Mouse (Mus musculus) cerebellum, adult 8-10 months (tissue): ENCODE data around the gene Nol4l.

Source experiments
- DNase-seq: peaks from one replicate; pipeline ENCODE4 v3.0.0; 2022

Nol4l gene

GRCm38 (mm10) chr2:153529931-153530766, at the start of gene Nol4l:
TSS of gene Nol4l (minus strand) at chr2:153529971.
- peak; percentile 55 for DNase-seq

GRCm38 (mm10) chr2:153577122-153577521, 47.4 kb upstream of the Nol4l start:
- no peak for DNase-seq

GRCm38 (mm10) chr2:153576150-153576549, 46.4 kb upstream of the Nol4l start:
- DNase-seq = no peak

- DNase-seq = no peak
These were observed 45.8 kb upstream of the Nol4l start for GRCm38 (mm10) chr2:153575554-153575953.

DNA sequence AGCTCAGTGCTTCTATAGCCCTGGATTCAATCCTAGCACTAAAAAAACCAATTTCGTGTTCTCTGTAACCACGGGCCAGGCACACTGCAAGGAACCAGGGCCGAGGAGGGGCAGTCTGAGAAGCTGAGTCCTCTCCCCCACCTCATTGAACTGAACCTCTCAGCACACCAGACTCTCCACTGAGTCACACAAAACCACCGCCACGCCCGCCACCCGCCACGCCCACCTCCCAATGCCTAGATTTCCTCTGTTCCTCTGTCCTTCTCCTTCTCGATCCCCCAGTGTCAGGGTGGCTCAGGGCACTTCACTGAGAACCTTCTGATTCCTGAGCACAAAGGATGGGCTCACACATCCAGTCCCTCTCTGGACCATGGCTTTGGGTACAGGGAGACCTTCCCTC, 43.3 kb upstream of the Nol4l start:
- no peak for DNase-seq

DNA sequence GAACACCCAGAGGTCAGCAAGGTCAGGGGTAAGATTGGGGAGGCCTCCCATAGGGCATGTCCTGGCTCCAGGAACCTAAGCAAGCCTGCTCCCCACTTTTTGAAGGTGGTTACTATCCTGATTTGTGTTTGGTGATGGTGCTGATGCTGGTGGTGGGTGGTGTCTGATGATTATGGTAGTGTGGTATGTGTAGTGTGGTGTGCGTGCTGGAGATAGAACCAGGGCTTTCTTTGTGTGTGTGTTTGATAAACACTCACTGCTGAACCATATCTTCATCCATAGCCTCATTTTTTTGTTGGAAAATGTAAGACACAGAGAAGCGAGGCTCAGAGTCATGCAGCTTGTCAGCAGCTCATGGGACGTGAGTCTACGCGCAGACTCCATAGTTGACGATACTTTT, 38.8 kb upstream of the Nol4l start:
- no peak for DNase-seq

- DNase-seq = no peak
These were observed 38.2 kb upstream of the Nol4l start for GRCm38 (mm10) chr2:153568013-153568412.

- DNase-seq = no peak
These were observed 34.6 kb upstream of the Nol4l start for GRCm38 (mm10) chr2:153564343-153564742.

DNA sequence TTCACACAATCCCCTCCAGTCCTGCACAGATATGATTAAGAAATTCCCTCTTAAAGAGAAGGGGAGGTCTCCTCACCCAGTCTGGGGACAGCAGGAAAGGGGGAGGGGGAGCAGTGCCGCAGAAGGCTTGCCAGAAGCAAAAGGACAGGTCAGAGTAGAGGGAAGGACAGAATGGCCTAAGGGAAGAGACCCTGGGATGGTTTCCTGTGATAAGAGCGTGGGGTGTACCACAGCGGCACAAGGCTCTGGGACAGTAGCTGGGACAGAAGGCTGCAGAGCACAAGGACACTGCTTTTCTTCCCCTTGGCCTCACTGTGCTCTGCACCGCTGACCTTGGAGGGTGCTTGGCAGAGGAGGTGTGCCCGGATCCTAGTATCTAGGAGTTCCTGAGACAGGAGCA, 31.8 kb upstream of the Nol4l start:
- no peak for DNase-seq

- DNase-seq = no peak
These were observed 31.1 kb upstream of the Nol4l start for GRCm38 (mm10) chr2:153560664-153561541.

GRCm38 (mm10) chr2:153559613-153560152, 29.9 kb upstream of the Nol4l start:
- no peak for DNase-seq

GRCm38 (mm10) chr2:153558464-153558863, 28.7 kb upstream of the Nol4l start:
- DNase-seq = no peak

- DNase-seq = no peak
These were observed 27.5 kb upstream of the Nol4l start for GRCm38 (mm10) chr2:153557259-153557658.

DNA sequence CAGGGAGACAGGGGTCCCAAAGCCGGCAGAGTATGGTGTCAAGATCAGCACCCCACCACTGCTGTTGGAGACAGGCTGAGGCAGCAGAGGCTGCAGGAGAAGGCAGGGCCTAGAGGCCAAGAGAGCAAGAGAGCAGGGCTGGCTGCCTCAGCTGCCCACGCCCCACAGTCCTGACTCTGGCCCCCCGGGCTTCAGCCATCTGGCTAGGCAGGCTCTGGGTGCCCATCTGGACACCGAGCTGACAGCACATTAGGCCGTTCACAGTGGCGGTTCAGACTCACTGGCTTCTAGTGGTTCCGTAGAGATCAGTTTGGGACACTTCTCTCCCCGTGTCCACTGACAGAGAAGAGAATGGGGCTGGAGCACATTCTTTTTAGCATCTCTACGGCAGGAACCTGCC, 26.4 kb upstream of the Nol4l start:
- no peak for DNase-seq

DNA sequence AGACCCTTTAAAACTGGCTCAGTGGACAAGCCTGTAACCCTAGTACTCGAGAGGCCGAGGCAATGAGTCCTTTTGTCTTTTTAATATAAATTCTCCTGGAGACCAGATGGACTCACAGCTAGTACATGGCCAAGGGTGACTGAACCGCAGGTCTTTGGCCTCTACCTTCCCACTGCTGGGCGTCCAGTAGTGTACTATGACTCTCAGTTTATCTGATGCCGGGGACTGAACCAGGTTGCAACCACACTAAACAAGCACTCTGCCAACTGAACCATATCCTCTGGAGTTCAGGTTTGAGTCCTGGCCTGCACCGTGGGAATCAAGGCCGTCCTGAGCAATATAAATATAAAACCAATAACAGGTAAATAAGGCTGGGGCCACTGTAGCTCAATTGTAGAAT, 24.8 kb upstream of the Nol4l start:
- no peak for DNase-seq

DNA sequence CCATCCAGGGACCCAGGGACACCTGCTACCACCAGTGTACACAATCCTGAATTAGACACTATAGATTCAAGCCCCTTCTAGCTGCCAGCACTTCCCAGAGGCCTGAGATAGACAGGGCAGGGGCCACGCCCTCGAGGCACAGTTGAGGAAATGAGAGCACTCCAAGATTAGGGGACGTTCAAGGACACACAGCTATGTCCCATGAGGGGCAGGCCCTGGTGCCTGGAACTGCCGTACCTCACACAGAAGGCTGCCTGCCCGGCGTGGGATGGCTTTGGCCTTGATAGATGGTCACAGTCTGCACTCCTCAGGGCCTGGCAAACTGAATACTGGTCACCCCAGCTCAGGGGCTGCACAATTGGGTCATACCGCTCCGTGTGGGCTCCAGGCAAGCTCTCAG, 19.7 kb upstream of the Nol4l start:
- no peak for DNase-seq

DNA sequence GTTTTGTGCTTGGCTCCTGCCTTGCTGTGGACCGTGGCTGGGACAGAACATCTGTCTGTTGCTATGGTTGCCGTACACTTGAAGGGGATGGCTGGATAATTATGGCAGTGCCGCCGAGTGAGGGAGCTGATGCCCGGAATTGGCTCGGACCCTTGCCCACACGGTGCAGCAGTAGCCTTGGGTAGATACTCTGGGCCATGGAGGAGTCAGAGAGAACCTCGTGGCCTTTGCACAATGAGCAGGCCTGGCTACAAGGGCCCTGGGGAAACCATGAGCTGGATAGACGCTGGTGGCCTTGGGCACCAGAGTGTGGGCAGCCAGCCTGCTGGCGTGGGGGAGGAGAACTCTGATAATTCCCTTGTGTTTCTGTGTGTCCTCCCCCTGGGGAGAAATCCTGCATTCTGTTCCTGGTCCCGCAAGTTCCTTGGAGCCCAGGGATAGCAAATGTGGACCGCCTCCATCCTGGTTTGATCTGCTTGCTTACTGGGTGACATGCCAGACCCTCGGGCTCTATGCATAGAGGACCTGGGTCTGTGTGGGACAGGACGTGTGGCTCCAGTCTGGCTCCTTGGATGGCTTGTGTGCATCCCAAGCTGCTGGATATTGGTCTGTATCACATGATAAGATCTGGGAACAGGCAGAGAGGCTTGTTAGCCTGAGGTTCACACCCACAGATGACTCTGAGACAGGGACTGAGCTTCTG, 18.6 kb upstream of the Nol4l start:
- DNase-seq = no peak

GRCm38 (mm10) chr2:153547633-153548032, 17.9 kb upstream of the Nol4l start:
- DNase-seq = no peak

DNA sequence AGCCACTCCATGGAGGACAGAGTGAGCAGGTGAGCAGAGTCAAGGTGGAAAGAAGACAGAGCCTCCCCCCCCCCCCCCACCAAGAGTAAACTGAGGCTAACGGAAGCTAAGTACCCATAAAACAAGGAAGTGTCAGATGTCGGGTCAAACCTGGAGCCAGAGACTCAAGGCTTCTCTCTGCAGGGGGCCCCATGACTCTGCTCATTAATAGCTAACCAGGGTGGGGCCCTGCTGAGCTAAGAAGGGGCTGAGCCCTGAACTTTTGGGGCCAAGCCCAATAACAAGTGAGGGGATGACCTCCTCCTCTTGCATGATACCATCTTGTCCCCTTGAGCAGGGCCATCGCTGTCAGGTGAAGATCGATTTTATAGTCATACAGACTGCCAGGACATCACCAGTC, 17.2 kb upstream of the Nol4l start:
- DNase-seq = no peak

DNA sequence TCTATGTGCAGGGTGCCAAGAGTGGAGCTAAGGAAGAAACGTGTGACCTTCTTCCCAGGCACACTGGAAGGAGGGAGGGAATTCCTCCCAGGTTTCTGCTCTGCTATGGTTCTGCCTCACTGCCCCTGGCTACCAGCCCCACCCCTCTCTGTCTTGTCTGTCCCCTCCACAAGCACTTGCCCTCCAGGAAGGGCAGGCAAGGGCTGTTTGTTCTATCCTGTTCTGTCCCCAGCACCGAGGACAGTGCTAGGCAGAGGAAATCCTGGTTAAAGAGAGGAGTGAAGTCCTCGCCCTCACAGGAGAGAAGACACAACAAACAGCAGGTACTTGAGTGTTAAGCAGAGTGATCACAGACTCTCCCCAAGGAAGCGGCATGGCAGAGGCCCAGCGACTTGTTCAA, 16.7 kb upstream of the Nol4l start:
- DNase-seq = no peak

- no peak for DNase-seq
These were observed 15.0 kb upstream of the Nol4l start for GRCm38 (mm10) chr2:153544771-153545170.

DNA sequence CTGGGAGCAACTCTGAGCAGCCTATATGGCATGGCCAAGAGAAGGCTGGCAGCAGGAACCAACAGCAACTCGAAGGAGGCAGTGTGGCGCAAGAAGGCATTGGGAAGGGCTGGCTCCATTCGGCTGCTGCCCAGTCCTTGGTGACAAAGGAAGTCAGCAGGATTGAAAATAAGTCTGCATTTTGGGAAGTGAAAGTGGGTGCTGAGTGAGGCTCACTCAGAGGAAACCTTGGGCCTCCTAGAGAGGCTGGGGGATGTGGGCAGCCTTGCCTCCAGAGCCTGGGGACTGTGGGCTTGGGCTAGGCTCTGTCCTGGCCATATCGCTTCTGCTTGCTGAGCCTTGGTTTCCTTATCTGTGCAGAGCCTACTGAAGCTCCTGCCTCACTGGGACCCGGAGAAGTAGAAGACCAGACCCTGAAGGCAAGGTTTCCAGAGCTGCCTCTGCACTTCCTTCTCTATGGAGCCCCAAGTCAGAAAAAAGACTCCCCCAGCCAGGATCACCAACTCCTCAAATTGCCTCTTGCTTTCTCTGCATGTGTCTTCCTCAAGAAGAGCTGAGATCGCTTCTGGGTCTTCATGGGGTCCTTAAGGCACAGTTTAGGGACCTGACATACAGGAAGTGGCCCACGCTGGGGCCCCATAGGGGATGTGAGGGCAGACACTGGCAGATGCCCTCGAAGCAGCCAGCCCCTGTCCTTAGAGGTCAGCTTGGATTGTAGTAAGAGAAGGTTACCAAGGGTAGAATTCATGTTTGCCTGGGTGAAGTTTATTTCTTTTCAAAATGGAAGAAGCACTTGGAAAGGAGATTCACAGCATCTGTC, 14.3 kb upstream of the Nol4l start:
- DNase-seq = no peak
